Comparison of ENCODE assay signal across 38 mouse cellular contexts in genomic region chr8:19026466-19026865, GRCm38 (mm10). TPM values are rescaled to one million over a fixed set of nuclear protein-coding genes. Genes with fewer than 3 reads are reported as not detected.
"Had no signal": no experiment of that assay in that cellular context is flagged by ENCODE, and none has a peak within 500 bp of the region (broad histone marks: within the 10 kb centered on the region; RNA-seq: fewer than 3 reads in every experiment).

Gene Defb38 (minus strand): TSS chr8:19026566.

- H3K4me3 ChIP-seq: embryonic facial prominence, embryonic 10.5 days; embryonic facial prominence, embryonic 12.5 days; embryonic facial prominence, embryonic 13.5 days; embryonic facial prominence, embryonic 15.5 days; erythroblast, embryonic 14.5 days; forebrain, embryonic 10.5 days; forebrain, embryonic 12.5 days; forebrain, embryonic 13.5 days; forebrain, embryonic 15.5 days; heart, adult 2 months; heart, embryonic 10.5 days had no signal

- DNase-seq: cerebellum, adult 8-10 months; cerebellum, adult 9-10 months; cerebellum, adult 9-11 months; cerebellum, postnatal 10 days; cerebellum, postnatal 14 days; cerebellum, postnatal 25 days; cerebellum, postnatal 36 days; embryo, embryonic 11 days; forebrain, postnatal 0 days; gastrocnemius, postnatal 10 days; gastrocnemius, postnatal 14 days; gastrocnemius, postnatal 25 days; gastrocnemius, postnatal 36 days; heart, adult 18-20 months; heart, adult 2 months had no signal

- H3K27ac ChIP-seq: embryonic facial prominence, embryonic 10.5 days; embryonic facial prominence, embryonic 12.5 days; embryonic facial prominence, embryonic 13.5 days; embryonic facial prominence, embryonic 15.5 days; forebrain, embryonic 10.5 days; forebrain, embryonic 12.5 days; forebrain, embryonic 13.5 days; forebrain, embryonic 15.5 days; heart, adult 2 months; heart, embryonic 10.5 days had no signal

RNA-seq across cellular contexts. Expression of gene Defb38, which starts in this region (rescaled TPM):
- total RNA-seq: common myeloid progenitor, adult 5-6 weeks; forebrain, postnatal 0 days; gastrocnemius, adult 18-20 months; gastrocnemius, adult 8-10 months; gastrocnemius, postnatal 10 days; gastrocnemius, postnatal 14 days; gastrocnemius, postnatal 25 days; gastrocnemius, postnatal 36 days; gastrocnemius, postnatal 4 days; granulocyte monocyte progenitor cell, adult 5-6 weeks; heart, adult 18-20 months; heart, adult 2 months; heart, adult 8-10 months had no signal
- polyA plus RNA-seq: cortical plate, adult 2 months; embryonic facial prominence, embryonic 10.5 days; embryonic facial prominence, embryonic 11.5 days; embryonic facial prominence, embryonic 12.5 days; embryonic facial prominence, embryonic 13.5 days; embryonic facial prominence, embryonic 14.5 days; embryonic facial prominence, embryonic 15.5 days; erythroblast, embryonic 14.5 days; forebrain, embryonic 10.5 days; forebrain, embryonic 11.5 days; forebrain, embryonic 12.5 days; forebrain, embryonic 13.5 days; forebrain, embryonic 14.5 days; forebrain, embryonic 15.5 days; forebrain, embryonic 16.5 days; forebrain, postnatal 0 days; frontal cortex, adult 2 months; heart, adult 2 months; heart, embryonic 10.5 days had no signal
